Mouse (Mus musculus): ENCODE measurements around the gene Ccser1.

DNA sequence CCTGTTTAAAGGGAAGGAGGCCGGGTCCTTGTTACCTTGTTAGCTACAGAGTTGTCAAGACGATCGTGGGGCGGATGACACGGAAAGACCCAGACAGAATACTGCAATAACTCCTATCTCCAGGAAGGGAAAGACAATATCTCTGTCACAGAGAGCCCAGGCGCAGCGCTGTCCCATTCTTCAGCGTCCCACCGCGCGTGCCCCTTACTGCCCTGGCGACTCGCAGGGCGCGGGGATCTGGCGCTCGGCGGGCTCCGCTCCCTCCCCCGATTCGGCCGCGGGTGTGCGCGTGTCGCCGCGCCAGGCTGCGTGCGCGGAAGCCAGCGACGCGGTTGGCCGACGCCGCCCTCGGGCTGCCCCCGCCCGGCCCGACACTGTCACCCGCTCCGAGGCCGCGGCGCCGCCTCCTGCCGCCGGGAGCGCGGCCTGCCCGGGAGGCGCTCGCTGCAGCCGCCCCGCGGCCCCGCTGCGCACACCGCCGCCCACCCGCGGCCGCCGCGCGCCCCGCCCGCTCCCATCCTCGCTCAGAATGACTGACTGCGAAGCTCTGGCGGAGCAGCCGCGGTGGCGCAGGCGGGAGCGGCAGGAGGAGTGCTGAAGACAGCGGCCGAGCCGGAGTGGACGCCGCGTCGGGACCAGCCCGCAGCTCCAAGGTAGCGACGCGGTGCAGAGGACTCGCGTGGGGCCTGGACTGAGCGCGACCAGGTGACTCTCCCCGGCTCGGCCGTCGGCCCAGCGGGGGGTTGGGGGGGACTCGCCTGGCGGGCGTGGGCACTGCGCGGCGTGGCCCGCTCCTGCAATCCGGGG is at the start of gene Ccser1:
- TF ChIP-seq CTCF (IDR thresholded peaks at IDR 0.05; ENCODE audit: insufficient read depth, low read depth, low read length) (peak; percentile 5; the same call in 1 of the 2 replicates), POLR2A (IDR thresholded peaks at IDR 0.05; ENCODE audit: insufficient read depth, low read depth, low read length) (peak; percentile 14; the same call in 1 of the 2 replicates)
